Comparison of ENCODE assay signal across 8 mouse cellular contexts in genomic region chr8:90954802-90955760, GRCm38 (mm10).
DNase-seq lines count a peak whose midpoint lies in the region; ATAC-seq and TF ChIP-seq lines count a peak whose summit lies in the region.

No protein-coding gene starts in this region.

- peak overlapping the region; percentile 96 for H3K27ac ChIP-seq in bone marrow macrophage, adult 2 months (ENCODE audit: insufficient read depth, low read depth, low read length)
- peak overlapping the region; percentile 99 for H3K27ac ChIP-seq in embryonic fibroblast, embryonic 13.5 days (ENCODE audit: insufficient read depth, low read length)
- peak overlapping the region; percentile 98 for H3K27ac ChIP-seq in kidney, embryonic 14.5 days (ENCODE audit: low read depth, low read length)
- H3K27ac ChIP-seq in limb, embryonic 15.5 days, result peak overlapping the region; percentile 96

- peaks cover 4% of the 10 kb centered on the region; the same call in 1 of the 2 replicates for H3K36me3 ChIP-seq in kidney, embryonic 14.5 days (ENCODE audit: control insufficient read depth, insufficient read depth, low read length)
- no peaks in the 10 kb centered on the region for H3K36me3 ChIP-seq in limb, embryonic 15.5 days

- no peak for TF ChIP-seq CTCF in bone marrow macrophage, adult 2 months (IDR thresholded peaks at IDR 0.05; ENCODE audit: low read depth, low read length)
- TF ChIP-seq CTCF in embryonic fibroblast, embryonic 13.5 days (IDR thresholded peaks at IDR 0.05; ENCODE audit: borderline replicate concordance, insufficient read depth, low read length), result no peak

- no peaks in the 10 kb centered on the region for H3K9me3 ChIP-seq in kidney, embryonic 14.5 days (ENCODE audit: control insufficient read depth, low read length)
- no peaks in the 10 kb centered on the region for H3K9me3 ChIP-seq in limb, embryonic 15.5 days

- H3K4me1 ChIP-seq in bone marrow macrophage, adult 2 months (ENCODE audit: control insufficient read depth, insufficient read depth, low read length), result peaks cover 13% of the 10 kb centered on the region
- H3K4me1 ChIP-seq in embryonic fibroblast, embryonic 13.5 days (ENCODE audit: control insufficient read depth, insufficient read depth, low read length), result no peaks in the 10 kb centered on the region; the same call in 1 of the 2 replicates
- H3K4me1 ChIP-seq in kidney, embryonic 14.5 days (ENCODE audit: control insufficient read depth, insufficient read depth, low read length), result peaks cover 8% of the 10 kb centered on the region
- H3K4me1 ChIP-seq in limb, embryonic 15.5 days, result peaks cover 11% of the 10 kb centered on the region

- WGBS in kidney, embryonic 14.5 days, result under 1% methylated on average over 21 of the region's 21 CpGs
- WGBS in limb, embryonic 15.5 days, result 2% methylated on average over 21 of the region's 21 CpGs

- DNase-seq in B cell, adult 2 months, result peak; percentile 72 to 73
- peak; percentile 75 to 76 for DNase-seq in heart, adult 9 months (ENCODE audit: low spot score in 2 of 2)
- DNase-seq in spleen, postnatal 4 days (ENCODE audit: low spot score in 2 of 2), result peak; percentile 62 to 80

- peak overlapping the region; percentile 51 for H3K4me2 ChIP-seq in kidney, embryonic 14.5 days (replicated peaks; ENCODE audit: low read depth, low read length)
- peak overlapping the region; percentile 60 for H3K4me2 ChIP-seq in limb, embryonic 15.5 days

- H3K27me3 ChIP-seq in kidney, embryonic 14.5 days (ENCODE audit: control insufficient read depth, insufficient read depth, low read length), result no peaks in the 10 kb centered on the region
- H3K27me3 ChIP-seq in limb, embryonic 15.5 days, result no peaks in the 10 kb centered on the region

- peak overlapping the region; percentile 76 for H3K9ac ChIP-seq in kidney, embryonic 14.5 days (ENCODE audit: low read depth, low read length)
- peak overlapping the region; percentile 48 for H3K9ac ChIP-seq in limb, embryonic 15.5 days

- H3K4me3 ChIP-seq in bone marrow macrophage, adult 2 months (ENCODE audit: insufficient read depth, low read length), result peak overlapping the region; percentile 77
- peak overlapping the region; percentile 76 for H3K4me3 ChIP-seq in embryonic fibroblast, embryonic 13.5 days (ENCODE audit: insufficient read depth, low read length)
- H3K4me3 ChIP-seq in kidney, embryonic 14.5 days (ENCODE audit: low read length), result peak overlapping the region; percentile 61
- peak overlapping the region; percentile 49 for H3K4me3 ChIP-seq in limb, embryonic 15.5 days

- peak; percentile 96 for ATAC-seq in kidney, embryonic 14.5 days (ENCODE audit: low FRiP score, low TSS enrichment)
- ATAC-seq in limb, embryonic 15.5 days (ENCODE audit: insufficient number of reproducible peaks, low FRiP score, low TSS enrichment, low read depth), result peak; percentile 86
- peak; percentile 94 for ATAC-seq in monocyte, adult 5-6 weeks (replicated peaks; ENCODE audit: insufficient number of reproducible peaks, low FRiP score, low TSS enrichment, poor library complexity, severe bottlenecking)

- 0 out of 2 replicates have a peak, but pooled peaks have one; percentile 61 for TF ChIP-seq POLR2A in bone marrow macrophage, adult 2 months (IDR thresholded peaks at IDR 0.05; ENCODE audit: borderline replicate concordance, low read depth, low read length)
- peak; percentile 85 for TF ChIP-seq POLR2A in embryonic fibroblast, embryonic 13.5 days (IDR thresholded peaks at IDR 0.05; ENCODE audit: low read depth, low read length)

Comparison
In these comparisons a context has a peak if more than half of its experiments do, and no peak if none do; other contexts are left out.
1. Peak in every context shown above with its lines: DNase-seq, ATAC-seq, H3K4me3 ChIP-seq and H3K27ac ChIP-seq.